Mouse (Mus musculus) small intestine, adult 2 months (tissue): ENCODE data around the gene Ift22. TPM values are rescaled to one million over a fixed set of nuclear protein-coding genes. Genes with fewer than 3 reads are reported as not detected.

Source experiments
- H3K27ac ChIP-seq: fragments of 200-500 bp; 2 replicates; pipeline ENCODE4 v1.5.1; 2012; ENCODE audit warnings: low read depth, low read length, control low read depth, inconsistent platforms; ENCODE audit not compliant: insufficient read depth
- H3K27me3 ChIP-seq: fragments of 200-500 bp; 2 replicates; pipeline ENCODE4 v1.6.1; 2012; ENCODE audit warnings: mild to moderate bottlenecking, moderate library complexity, low read length, inconsistent platforms; ENCODE audit not compliant: control insufficient read depth, insufficient read depth
- H3K36me3 ChIP-seq: fragments of 200-500 bp; 2 replicates; pipeline ENCODE4 v1.6.1; 2012; ENCODE audit warnings: mild to moderate bottlenecking, low read length, control low read depth, inconsistent platforms; ENCODE audit not compliant: control insufficient read depth, insufficient read depth
- H3K4me1 ChIP-seq: fragments of 200-500 bp; 2 replicates; pipeline ENCODE4 v1.6.1; 2012; ENCODE audit warnings: low read length, inconsistent platforms, mixed read lengths; ENCODE audit not compliant: control insufficient read depth, insufficient read depth, insufficient read length
- H3K4me3 ChIP-seq: fragments of 200-500 bp; 2 replicates; pipeline ENCODE4 v1.5.1; 2012; ENCODE audit warnings: low read depth, mild to moderate bottlenecking, control low read depth, inconsistent platforms, low read length, moderate library complexity
- CTCF ChIP-seq: fragments of 200-500 bp; IDR thresholded peaks from 2 replicates; pipeline ENCODE4 v1.5.1; 2012; ENCODE audit warnings: low read depth, mild to moderate bottlenecking, control low read depth, inconsistent platforms, low read length, moderate library complexity, mixed read lengths; ENCODE audit not compliant: insufficient replicate concordance, insufficient read length; ENCODE audit errors: extremely low read depth
- POLR2A ChIP-seq: fragments of 200-500 bp; IDR thresholded peaks from 2 replicates; pipeline ENCODE4 v1.6.1; 2012; ENCODE audit warnings: low read depth, mild to moderate bottlenecking, control low read depth, inconsistent platforms, low read length, moderate library complexity
- WGBS: fragments of 180-500 bp; shearing (Covaris S2); methylation state at CpG from one replicate; pipeline ENCODE4 v1.1.7; 2018; 5-methylcytosine and 5-hydroxymethylcytosine counted together
- polyA plus RNA-seq: library from polyadenylated mRNA; depleted of rRNA; stranded (reverse); fragments of >200 nt; gene quantifications from 2 replicates; pipeline ENCODE4 v1.2.3, GENCODE M21; 2012

Ift22 gene
- polyA plus RNA-seq, 1 experiment: 11.1 TPM

DNA sequence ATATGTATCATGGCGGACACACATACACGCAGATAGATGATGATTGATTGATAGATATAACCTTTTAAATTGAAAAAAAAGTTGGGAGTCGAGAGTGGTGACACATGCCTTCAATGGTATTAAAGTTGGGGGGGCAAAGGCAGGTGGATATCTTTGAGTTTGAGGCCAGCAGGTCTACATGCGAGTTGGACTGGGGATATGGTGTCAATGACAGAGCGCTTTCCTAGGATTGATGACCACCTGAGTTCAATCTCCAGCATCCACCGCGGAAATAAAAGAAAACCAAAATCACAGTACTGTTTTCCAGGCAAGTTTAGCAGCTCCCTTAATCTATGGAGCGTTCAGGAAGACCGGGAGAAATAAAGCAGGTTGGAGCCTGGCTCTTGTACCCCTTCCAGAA, 363 bp upstream of the Ift22 start:
- WGBS: 33% methylated on average over 9 of the region's 9 CpGs
- no peak for TF ChIP-seq POLR2A
- TF ChIP-seq CTCF: no peak
- H3K4me3 ChIP-seq: peak overlapping the region; percentile 75
- no peak overlapping the region for H3K27ac ChIP-seq
- H3K36me3 ChIP-seq: peaks cover 4% of the 10 kb centered on the region; the same call in 1 of the 2 replicates
- H3K27me3 ChIP-seq: no peaks in the 10 kb centered on the region
- H3K4me1 ChIP-seq: peaks cover 9% of the 10 kb centered on the region

DNA sequence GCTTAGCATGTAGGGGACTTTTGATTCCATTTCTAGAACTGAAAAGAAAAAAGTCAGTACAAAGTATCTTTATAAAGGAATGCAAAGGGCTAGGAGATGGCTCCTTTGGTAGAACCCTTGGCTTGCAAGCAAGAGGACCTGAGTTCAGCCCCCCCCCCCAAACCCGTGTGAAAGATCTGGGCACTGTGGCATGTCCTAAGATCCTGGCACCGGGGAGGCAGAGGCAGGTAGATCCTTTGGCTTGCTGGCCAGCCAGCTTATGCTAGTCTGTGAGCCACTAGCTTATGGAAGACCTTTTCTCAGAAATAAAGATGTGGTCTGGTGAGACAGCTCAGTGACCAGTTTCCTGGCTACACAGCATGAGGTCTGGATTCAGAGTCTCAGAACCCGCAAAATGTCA, 6.2 kb downstream of the Ift22 start:
- TF ChIP-seq POLR2A (no peak), CTCF (no peak)
- Histone ChIP-seq H3K27ac (no peak overlapping the region), H3K36me3 (peaks cover 10% of the 10 kb centered on the region), H3K4me1 (peaks cover 5% of the 10 kb centered on the region; the same call in 1 of the 2 replicates), H3K4me3 (no peak overlapping the region), H3K27me3 (no peaks in the 10 kb centered on the region)
- WGBS: 84% methylated on average over 3 of the region's 3 CpGs

DNA sequence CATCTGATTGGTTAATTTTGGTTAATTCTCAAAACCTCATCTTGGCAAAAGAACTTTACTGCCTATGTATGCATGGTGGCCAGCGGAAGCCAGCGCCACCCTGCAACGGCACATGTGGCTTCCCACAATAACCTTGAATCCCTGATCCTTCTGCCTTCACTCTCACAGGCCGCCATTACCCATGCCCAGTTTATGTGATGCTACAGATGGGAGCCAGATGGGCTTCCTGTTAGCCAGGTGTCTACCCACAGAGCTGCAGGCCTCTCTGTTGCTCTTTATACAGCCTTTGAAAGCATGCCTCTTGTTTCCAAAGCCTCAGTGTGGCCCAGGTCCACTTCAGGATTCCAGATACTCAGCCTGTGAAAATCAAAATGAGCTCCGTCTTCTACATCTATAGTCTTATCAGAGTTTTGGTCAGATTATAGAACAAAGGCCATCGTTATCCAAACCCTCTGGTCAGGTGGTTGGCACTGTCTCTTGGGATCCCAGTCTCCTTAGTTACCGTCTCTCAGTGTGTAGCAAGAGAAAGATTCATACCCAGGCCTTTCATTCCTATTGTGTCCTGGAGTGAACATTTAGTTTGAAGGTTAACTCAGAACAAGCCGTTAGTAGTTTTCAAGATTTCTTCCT, 9.8 kb downstream of the Ift22 start:
- Histone ChIP-seq H3K27me3 (no peaks in the 10 kb centered on the region), H3K4me3 (no peak overlapping the region), H3K27ac (no peak overlapping the region), H3K36me3 (peaks cover 6% of the 10 kb centered on the region), H3K4me1 (peaks cover 8% of the 10 kb centered on the region; the same call in 1 of the 2 replicates)
- 94% methylated on average over 8 of the region's 8 CpGs for WGBS
- TF ChIP-seq POLR2A: no peak
- no peak for TF ChIP-seq CTCF

GRCm38 (mm10) chr5:136918655-136919472, 10.9 kb downstream of the Ift22 start:
- 1% methylated on average over 38 of the region's 38 CpGs for WGBS
- Histone ChIP-seq H3K27ac (no peak overlapping the region), H3K4me3 (peak overlapping the region; percentile 67), H3K36me3 (no peaks in the 10 kb centered on the region), H3K27me3 (no peaks in the 10 kb centered on the region), H3K4me1 (peaks cover 13% of the 10 kb centered on the region; the same call in 1 of the 2 replicates)
- TF ChIP-seq POLR2A: peak; percentile 67; the same call in 1 of the 2 replicates
- TF ChIP-seq CTCF: no peak

- peaks cover 19% of the 10 kb centered on the region for H3K4me1 ChIP-seq
- WGBS: 28% methylated on average over 17 of the region's 18 CpGs
- H3K36me3 ChIP-seq: no peaks in the 10 kb centered on the region
- no peak overlapping the region for H3K27ac ChIP-seq
- TF ChIP-seq CTCF: no peak
- TF ChIP-seq POLR2A: no peak
- H3K27me3 ChIP-seq: no peaks in the 10 kb centered on the region
- H3K4me3 ChIP-seq: peak overlapping the region; percentile 67
These were observed 11.8 kb downstream of the Ift22 start for GRCm38 (mm10) chr5:136919546-136920301.

- Histone ChIP-seq H3K36me3 (peaks cover 7% of the 10 kb centered on the region; the same call in 1 of the 2 replicates), H3K27me3 (no peaks in the 10 kb centered on the region), H3K4me1 (peaks cover 31% of the 10 kb centered on the region), H3K4me3 (no peak overlapping the region), H3K27ac (peak overlapping the region; percentile 77)
- TF ChIP-seq POLR2A: no peak
- TF ChIP-seq CTCF: no peak
- WGBS: 90% methylated on average over 9 of the region's 9 CpGs
These were observed 14.9 kb downstream of the Ift22 start for GRCm38 (mm10) chr5:136922830-136923229.
